Mouse (Mus musculus) midbrain, embryonic 11.5 days (tissue): Measurements from ENCODE around the gene Entpd2. TPM values are rescaled to one million over a fixed set of nuclear protein-coding genes. Genes with fewer than 3 reads are reported as not detected.

ENCODE experiments used
- ATAC-seq: fragments of 200-750 bp; cut with Nextera tagmentation; 2 replicates; pipeline ENCODE4 v1.8.0; 2017; ENCODE audit warnings: moderate TSS enrichment, moderate library complexity; ENCODE audit not compliant: low FRiP score
- DNase-seq: peaks from one replicate; pipeline ENCODE4 v3.0.0; 2015; ENCODE audit warnings: low spot score; ENCODE audit errors: missing footprints
- H3K27ac ChIP-seq: fragments of 300-500 bp; sonication (generic); 2 replicates; pipeline ENCODE4 v1.5.1; 2014; ENCODE audit warnings: low read depth, low read length
- H3K27me3 ChIP-seq: fragments of 300-500 bp; sonication (generic); 2 replicates; pipeline ENCODE4 v1.6.1; 2014; ENCODE audit warnings: mild to moderate bottlenecking, low read length, moderate library complexity, mixed read lengths; ENCODE audit not compliant: control insufficient read depth, insufficient read depth
- H3K36me3 ChIP-seq: fragments of 300-500 bp; sonication (generic); 2 replicates; pipeline ENCODE4 v1.6.1; 2014; ENCODE audit warnings: mild to moderate bottlenecking, low read length, moderate library complexity, mixed read lengths; ENCODE audit not compliant: control insufficient read depth, insufficient read depth
- H3K4me1 ChIP-seq: fragments of 300-500 bp; sonication (generic); 2 replicates; pipeline ENCODE4 v1.6.1; 2014; ENCODE audit warnings: low read length; ENCODE audit not compliant: control insufficient read depth, insufficient read depth
- H3K4me2 ChIP-seq: fragments of 300-500 bp; sonication (generic); 2 replicates; pipeline ENCODE4 v1.6.1; 2014; ENCODE audit warnings: mild to moderate bottlenecking, moderate library complexity
- H3K4me3 ChIP-seq: fragments of 300-500 bp; sonication (generic); 2 replicates; pipeline ENCODE4 v1.5.1; 2014; ENCODE audit warnings: low read depth, low read length
- H3K9ac ChIP-seq: fragments of 300-500 bp; sonication (generic); 2 replicates; pipeline ENCODE4 v1.6.1; 2014; ENCODE audit warnings: low read length
- H3K9me3 ChIP-seq: fragments of 300-500 bp; sonication (generic); 2 replicates; pipeline ENCODE4 v1.6.1; 2016; ENCODE audit warnings: low read length; ENCODE audit not compliant: control insufficient read depth
- WGBS: fragments of 180-500 bp; shearing (Covaris S2); extraction: QIAGEN DNeasy Blood & Tissue Kit; methylation state at CpG from one replicate; pipeline ENCODE4 v1.1.7; 2014; 5-methylcytosine and 5-hydroxymethylcytosine counted together
- polyA plus RNA-seq: library from polyadenylated mRNA; unstranded; fragments of >200 nt; fragmentation: Nextera tagmentation; extraction: Ambion mirVana; gene quantifications from 2 replicates; pipeline ENCODE4 v1.2.1, GENCODE M21; 2014

Gene Entpd2
- 0.12 and 0.23 TPM in 2 replicates for polyA plus RNA-seq

- WGBS: under 1% methylated on average over 56 of the region's 57 CpGs
- Histone ChIP-seq H3K4me1 (peaks cover 5% of the 10 kb centered on the region), H3K9me3 (no peaks in the 10 kb centered on the region), H3K27ac (no peak within 1 kb of the TSS), H3K4me2 (peak within 1 kb of the TSS; percentile 62), H3K9ac (peak within 1 kb of the TSS; percentile 54), H3K36me3 (no peaks in the 10 kb centered on the region), H3K4me3 (peak within 1 kb of the TSS; percentile 32), H3K27me3 (peaks cover 41% of the 10 kb centered on the region)
- DNase-seq: peak; percentile 92
- ATAC-seq: peak; percentile 58; the same call in 1 of the 2 replicates
Measured at GRCm38 (mm10) chr2:25395721-25396596, at the start of gene Entpd2. Gene Entpd2, plus strand, starts transcription at chr2:25395874.

GRCm38 (mm10) chr2:25348162-25348561 lies 47.5 kb upstream of the Entpd2 start:
- no peaks in the 10 kb centered on the region for H3K9me3 ChIP-seq
- H3K4me3 ChIP-seq: no peak overlapping the region
- peaks cover 46% of the 10 kb centered on the region for H3K36me3 ChIP-seq
- H3K9ac ChIP-seq: no peak overlapping the region
- 92% methylated on average over 7 of the region's 7 CpGs for WGBS
- H3K27ac ChIP-seq: no peak overlapping the region
- H3K4me2 ChIP-seq: no peak overlapping the region
- ATAC-seq (no peak), DNase-seq (no peak)
- H3K4me1 ChIP-seq: no peaks in the 10 kb centered on the region
- H3K27me3 ChIP-seq: no peaks in the 10 kb centered on the region

GRCm38 (mm10) chr2:25349499-25349898 lies 46.2 kb upstream of the Entpd2 start:
- H3K4me1 ChIP-seq: no peaks in the 10 kb centered on the region
- ATAC-seq (no peak), DNase-seq (no peak)
- 94% methylated on average over 4 of the region's 4 CpGs for WGBS
- peaks cover 44% of the 10 kb centered on the region for H3K36me3 ChIP-seq
- H3K27ac ChIP-seq: no peak overlapping the region
- no peaks in the 10 kb centered on the region for H3K27me3 ChIP-seq
- no peak overlapping the region for H3K4me3 ChIP-seq
- H3K4me2 ChIP-seq: no peak overlapping the region
- H3K9ac ChIP-seq: no peak overlapping the region
- H3K9me3 ChIP-seq: no peaks in the 10 kb centered on the region

GRCm38 (mm10) chr2:25350701-25351100 lies 45.0 kb upstream of the Entpd2 start:
- Histone ChIP-seq H3K4me2 (no peak overlapping the region), H3K9ac (no peak overlapping the region), H3K27ac (no peak overlapping the region), H3K36me3 (peaks cover 38% of the 10 kb centered on the region), H3K4me3 (no peak overlapping the region), H3K9me3 (no peaks in the 10 kb centered on the region), H3K4me1 (peaks cover 4% of the 10 kb centered on the region; the same call in 1 of the 2 replicates), H3K27me3 (no peaks in the 10 kb centered on the region)
- DNase-seq: no peak
- no peak for ATAC-seq
- WGBS: 94% methylated on average over 3 of the region's 3 CpGs

- DNase-seq (no peak), ATAC-seq (no peak)
- H3K4me3 ChIP-seq: no peak overlapping the region
- no peak overlapping the region for H3K4me2 ChIP-seq
- peaks cover 10% of the 10 kb centered on the region for H3K4me1 ChIP-seq
- no peak overlapping the region for H3K27ac ChIP-seq
- no peaks in the 10 kb centered on the region for H3K9me3 ChIP-seq
- H3K27me3 ChIP-seq: no peaks in the 10 kb centered on the region
- WGBS: 85% methylated on average over 6 of the region's 6 CpGs
- H3K36me3 ChIP-seq: peaks cover 16% of the 10 kb centered on the region
- H3K9ac ChIP-seq: no peak overlapping the region
Measured at GRCm38 (mm10) chr2:25354211-25354610, 41.5 kb upstream of the Entpd2 start.

GRCm38 (mm10) chr2:25355419-25356066 lies 40.1 kb upstream of the Entpd2 start:
- Histone ChIP-seq H3K27me3 (no peaks in the 10 kb centered on the region), H3K36me3 (peaks cover 6% of the 10 kb centered on the region; the same call in 1 of the 2 replicates), H3K9ac (peak overlapping the region; percentile 59), H3K4me1 (peaks cover 10% of the 10 kb centered on the region), H3K9me3 (no peaks in the 10 kb centered on the region), H3K4me3 (peak overlapping the region; percentile 47), H3K27ac (no peak overlapping the region), H3K4me2 (peak overlapping the region; percentile 73)
- 0 out of 2 replicates have a peak, but pooled peaks have one; percentile 11 for ATAC-seq
- 40% methylated on average over 18 of the region's 18 CpGs for WGBS
- peak; percentile 83 for DNase-seq

GRCm38 (mm10) chr2:25356208-25357079 lies 39.2 kb upstream of the Entpd2 start, which contains the start of gene Dpp7:
Gene Dpp7, minus strand, starts transcription at chr2:25356359.
- Histone ChIP-seq H3K27me3 (no peaks in the 10 kb centered on the region), H3K4me1 (peaks cover 10% of the 10 kb centered on the region), H3K4me3 (peak within 1 kb of the TSS; percentile 47), H3K9me3 (no peaks in the 10 kb centered on the region), H3K9ac (peak within 1 kb of the TSS; percentile 59), H3K4me2 (peak within 1 kb of the TSS; percentile 73), H3K27ac (no peak within 1 kb of the TSS), H3K36me3 (0 out of 2 replicates have a peak, but pooled peaks cover 2% of the 10 kb centered on the region)
- 7% methylated on average over 13 of the region's 13 CpGs for WGBS
- peak; percentile 98 for DNase-seq
- peak; percentile 87 for ATAC-seq

GRCm38 (mm10) chr2:25359848-25360247 lies 35.8 kb upstream of the Entpd2 start:
- DNase-seq: no peak
- Histone ChIP-seq H3K4me3 (no peak overlapping the region), H3K4me1 (peaks cover 11% of the 10 kb centered on the region), H3K4me2 (no peak overlapping the region), H3K36me3 (no peaks in the 10 kb centered on the region), H3K27ac (no peak overlapping the region), H3K9me3 (no peaks in the 10 kb centered on the region), H3K27me3 (peaks cover 13% of the 10 kb centered on the region), H3K9ac (no peak overlapping the region)
- 86% methylated on average over 4 of the region's 4 CpGs for WGBS
- no peak for ATAC-seq
